Mouse (Mus musculus) thymus, adult 2 months (tissue): ENCODE data around the gene Mdh2. TPM values are rescaled to one million over a fixed set of nuclear protein-coding genes. Genes with fewer than 3 reads are reported as not detected.

Experiments used
- DNase-seq: peaks from one replicate; pipeline ENCODE4 v3.0.0; 2021
- H3K27ac ChIP-seq: fragments of 200-500 bp; 2 replicates; pipeline ENCODE4 v1.5.1; 2012; ENCODE audit warnings: low read length, control low read depth; ENCODE audit not compliant: control insufficient read depth, insufficient read depth
- H3K27me3 ChIP-seq: fragments of 200-500 bp; 2 replicates; pipeline ENCODE4 v1.6.1; 2012; ENCODE audit warnings: mild to moderate bottlenecking, low read length, moderate library complexity, mixed read lengths; ENCODE audit not compliant: control insufficient read depth, insufficient read depth
- H3K36me3 ChIP-seq: fragments of 200-500 bp; 2 replicates; pipeline ENCODE4 v1.6.1; 2012; ENCODE audit warnings: mild to moderate bottlenecking, low read length, moderate library complexity; ENCODE audit not compliant: control insufficient read depth, insufficient read depth
- H3K4me1 ChIP-seq: fragments of 200-500 bp; replicated peaks from 2 replicates; pipeline ENCODE4 v1.6.1; 2012; ENCODE audit warnings: low read length; ENCODE audit not compliant: control insufficient read depth, insufficient read depth
- H3K4me3 ChIP-seq: fragments of 200-500 bp; 2 replicates; pipeline ENCODE4 v1.5.1; 2012; ENCODE audit warnings: mild to moderate bottlenecking, low read length, control low read depth, moderate library complexity; ENCODE audit not compliant: control insufficient read depth, insufficient read depth
- CTCF ChIP-seq: fragments of 200-500 bp; IDR thresholded peaks from 2 replicates; pipeline ENCODE4 v1.5.1; 2012; ENCODE audit warnings: mild to moderate bottlenecking, control low read depth, low read length, moderate library complexity, borderline replicate concordance; ENCODE audit not compliant: control insufficient read depth, poor library complexity, insufficient read depth; ENCODE audit errors: extremely low read depth
- WGBS: fragments of 180-500 bp; shearing (Covaris S2); methylation state at CpG from one replicate; pipeline ENCODE4 v1.1.7; 2018; 5-methylcytosine and 5-hydroxymethylcytosine counted together
- polyA plus RNA-seq: library from polyadenylated mRNA; depleted of rRNA; stranded (reverse); fragments of >200 nt; gene quantifications from 2 replicates; pipeline ENCODE4 v1.2.3, GENCODE M21; 2012; rRNA removed

Gene Mdh2
- polyA plus RNA-seq, 1 experiment = 638 TPM

DNA sequence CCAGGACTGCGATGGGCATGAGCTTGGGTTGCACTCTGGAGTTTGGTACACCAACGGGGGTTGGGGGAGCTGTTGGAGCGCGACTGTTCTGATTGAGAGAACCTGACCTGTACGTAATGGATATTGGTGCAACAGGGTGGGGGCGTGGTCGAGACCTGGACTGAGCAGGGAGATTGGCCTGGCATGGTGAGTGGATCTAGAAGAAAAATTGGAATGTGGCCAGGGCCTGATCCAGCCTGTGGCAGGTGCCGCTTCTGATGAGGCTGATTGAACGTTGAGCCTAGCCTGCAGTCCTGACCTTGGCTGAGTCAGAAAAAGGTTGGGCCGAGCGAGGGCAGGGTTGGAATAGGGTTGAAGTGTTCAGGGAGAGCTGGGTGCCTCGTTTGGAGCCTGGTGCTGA is 57.7 kb downstream of the Mdh2 start:
- H3K4me3 ChIP-seq = no peak overlapping the region
- H3K36me3 ChIP-seq = no peaks in the 10 kb centered on the region
- 31% methylated on average over 12 of the region's 12 CpGs for WGBS
- no peak for TF ChIP-seq CTCF
- DNase-seq = no peak
- no peaks in the 10 kb centered on the region; the same call in 1 of the 2 replicates for H3K27me3 ChIP-seq
- H3K27ac ChIP-seq = no peak overlapping the region
- peaks cover 12% of the 10 kb centered on the region; the same call in 1 of the 2 replicates for H3K4me1 ChIP-seq

Other genes with a start within 250 kb of the Mdh2 start
- gene Hip1, start 233.4 kb upstream of the Mdh2 start, polyA plus RNA-seq = 9.9 and 11.8 TPM in 2 replicates
- gene Ccl26, start 214.9 kb upstream of the Mdh2 start, polyA plus RNA-seq = not detected in 2 replicates
- 3.0 and 3.1 TPM in 2 replicates for gene Ccl24, start 205.4 kb upstream of the Mdh2 start, polyA plus RNA-seq
- 36.5 and 39.5 TPM in 2 replicates for gene Rhbdd2, start 145.9 kb upstream of the Mdh2 start, polyA plus RNA-seq
- gene Por, start 108.4 kb upstream of the Mdh2 start, polyA plus RNA-seq = 120 and 132 TPM in 2 replicates
- gene Tmem120a, start 34.0 kb upstream of the Mdh2 start, polyA plus RNA-seq = 31.0 and 37.7 TPM in 2 replicates
- 0.33 and 0.57 TPM in 2 replicates for gene Styxl1, start 95 bp upstream of the Mdh2 start, polyA plus RNA-seq
- 0.06 and 0.28 TPM in 2 replicates for gene Srrm3, start 28.4 kb downstream of the Mdh2 start, polyA plus RNA-seq
- 73.6 and 96.8 TPM in 2 replicates for gene Hspb1, start 109.4 kb downstream of the Mdh2 start, polyA plus RNA-seq
- gene Ywhag, start 156.1 kb downstream of the Mdh2 start, polyA plus RNA-seq = 56.5 and 73.5 TPM in 2 replicates
- gene Ssc4d, start 196.1 kb downstream of the Mdh2 start, polyA plus RNA-seq = 3.9 and 4.7 TPM in 2 replicates
- gene Zp3, start 201.6 kb downstream of the Mdh2 start, polyA plus RNA-seq = 0.52 and 1.1 TPM in 2 replicates
- 75.3 and 78.8 TPM in 2 replicates for gene Dtx2, start 216.3 kb downstream of the Mdh2 start, polyA plus RNA-seq